Mouse (Mus musculus): ENCODE results near the gene Inha.

DNA sequence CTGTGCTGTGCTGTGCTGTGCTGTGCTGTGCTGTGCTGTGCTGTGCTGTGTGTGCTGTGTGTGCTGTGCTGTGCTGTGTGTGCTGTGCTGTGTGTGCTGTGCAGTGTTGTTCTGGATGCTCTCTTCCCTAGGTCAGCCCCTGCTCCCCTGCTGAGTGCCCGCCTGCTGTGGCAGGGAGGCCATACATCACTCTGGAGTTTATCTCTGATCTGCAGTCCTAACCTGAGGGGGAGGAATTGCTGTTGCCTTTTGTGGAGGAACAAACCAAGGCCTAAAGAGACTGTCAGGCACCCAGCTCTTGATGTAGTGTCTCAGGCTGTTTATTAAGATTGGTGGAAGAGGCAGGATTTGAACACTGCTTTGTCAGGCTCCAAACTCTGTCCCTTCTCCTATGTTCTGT lies 44.2 kb upstream of the Inha start:
- no peak for TF ChIP-seq CHD2 (IDR thresholded peaks at IDR 0.05; ENCODE audit: low read depth, low read length)
- no peak for TF ChIP-seq HCFC1 (IDR thresholded peaks at IDR 0.05; ENCODE audit: borderline replicate concordance, insufficient read depth, low read length)
- TF ChIP-seq ZNF384 (IDR thresholded peaks at IDR 0.05; ENCODE audit: low read depth, low read length) = no peak
- TF ChIP-seq ZC3H11A (IDR thresholded peaks at IDR 0.05; ENCODE audit: borderline replicate concordance, low read depth, low read length) = no peak

Measured in ES-E14 (cell line).